Mouse (Mus musculus) MEL (cell line): ENCODE data around the gene Klhdc8b. TPM values are rescaled to one million over a fixed set of nuclear protein-coding genes. Genes with fewer than 3 reads are reported as not detected.

Experiments used
- DNase-seq: peaks from one replicate; pipeline ENCODE4 v3.0.0; 2011; ENCODE audit warnings: low read depth, low spot score
- H3K27ac ChIP-seq: 2 replicates; pipeline ENCODE4 v1.5.1; 2012; ENCODE audit warnings: low read depth, mild to moderate bottlenecking, control low read depth, low read length, moderate library complexity; ENCODE audit not compliant: control insufficient read depth
- H3K27me3 ChIP-seq, 2 experiments: fragments of 150-350 bp in 1 of 2; sonication (generic) in 1 of 2; 2 replicates each; pipeline ENCODE4 v1.6.1; 2012; ENCODE audit warnings: low read length in 2 of 2, mild to moderate bottlenecking in 2 of 2, improper control_type of control experiment in 1 of 2, moderate library complexity in 1 of 2; ENCODE audit not compliant: insufficient read depth in 2 of 2, control insufficient read depth in 1 of 2
- H3K36me3 ChIP-seq, 2 experiments: 2 replicates each; pipeline ENCODE4 v1.6.1; 2012 to 2014; ENCODE audit warnings: low read length in 2 of 2, improper control_type of control experiment in 1 of 2, inconsistent platforms in 1 of 2, mild to moderate bottlenecking in 1 of 2; ENCODE audit not compliant: insufficient read depth in 2 of 2, control insufficient read depth in 1 of 2
- H3K4me1 ChIP-seq, 2 experiments: fragments of 150-350 bp in 1 of 2; sonication (generic) in 1 of 2; 2 replicates each; pipeline ENCODE4 v1.6.1; 2012; ENCODE audit warnings: low read length in 2 of 2, improper control_type of control experiment in 1 of 2, mild to moderate bottlenecking in 1 of 2; ENCODE audit not compliant: insufficient read depth in 2 of 2, control insufficient read depth in 1 of 2
- H3K4me3 ChIP-seq, 2 experiments: fragments of 150-350 bp in 1 of 2; sonication (generic) in 1 of 2; 2 replicates each; pipeline ENCODE4 v1.5.1; 2012; ENCODE audit warnings: low read depth in 2 of 2, low read length in 2 of 2, mild to moderate bottlenecking in 2 of 2, moderate library complexity in 2 of 2, control low read depth in 1 of 2, improper control_type of control experiment in 1 of 2; ENCODE audit not compliant: control insufficient read depth in 1 of 2, insufficient read depth in 1 of 2
- H3K79me2 ChIP-seq: 2 replicates; pipeline ENCODE4 v1.6.1; 2012; ENCODE audit warnings: mild to moderate bottlenecking, low read length, moderate library complexity; ENCODE audit not compliant: control insufficient read depth, poor library complexity, insufficient read depth
- H3K9ac ChIP-seq: 2 replicates; pipeline ENCODE4 v1.6.1; 2012; ENCODE audit warnings: low read depth, mild to moderate bottlenecking, control low read depth, low read length, moderate library complexity; ENCODE audit not compliant: control insufficient read depth, poor library complexity, severe bottlenecking
- H3K9me3 ChIP-seq: fragments of 150-350 bp; sonication (generic); replicated peaks from 2 replicates; pipeline ENCODE4 v1.6.1; 2012; ENCODE audit warnings: mild to moderate bottlenecking, low read length, improper control_type of control experiment, moderate library complexity; ENCODE audit not compliant: insufficient read depth
- ELF1 ChIP-seq: IDR thresholded peaks from 2 replicates; pipeline ENCODE4 v1.6.1; 2014; ENCODE audit warnings: low read depth, mild to moderate bottlenecking, inconsistent platforms, low read length, improper control_type of control experiment, moderate library complexity
- ETS1 ChIP-seq: IDR thresholded peaks from 2 replicates; pipeline ENCODE4 v1.6.1; 2012; ENCODE audit warnings: low read depth, mild to moderate bottlenecking, inconsistent platforms, low read length, improper control_type of control experiment, moderate library complexity
- GABPA ChIP-seq: IDR thresholded peaks from 2 replicates; pipeline ENCODE4 v1.6.1; 2012; ENCODE audit warnings: low read depth, mild to moderate bottlenecking, inconsistent platforms, low read length, improper control_type of control experiment, moderate library complexity
- JUND ChIP-seq: IDR thresholded peaks from 2 replicates; pipeline ENCODE4 v1.6.1; 2011; ENCODE audit warnings: low read depth, mild to moderate bottlenecking, improper control_type of control experiment, low read length
- KAT2A ChIP-seq: conservative IDR thresholded peaks from 2 replicates; pipeline ENCODE4 v1.6.1; 2012; ENCODE audit warnings: low read depth, low read length, improper control_type of control experiment, inconsistent platforms
- MAZ ChIP-seq: IDR thresholded peaks from 2 replicates; pipeline ENCODE4 v1.6.1; 2012; ENCODE audit warnings: low read depth, mild to moderate bottlenecking, inconsistent platforms, low read length, improper control_type of control experiment
- MYB ChIP-seq: IDR thresholded peaks from 2 replicates; pipeline ENCODE4 v1.6.1; 2011; ENCODE audit warnings: mild to moderate bottlenecking, low read depth, low read length, improper control_type of control experiment
- NRF1 ChIP-seq: IDR thresholded peaks from 2 replicates; pipeline ENCODE4 v1.6.1; 2014; ENCODE audit warnings: low read depth, mild to moderate bottlenecking, inconsistent platforms, low read length, improper control_type of control experiment, moderate library complexity; ENCODE audit not compliant: poor library complexity, insufficient read depth, severe bottlenecking
- POLR2A ChIP-seq, 2 experiments: IDR thresholded peaks; 2 replicates each; pipeline ENCODE4 v1.6.1; 2011 to 2012; ENCODE audit warnings: low read length in 2 of 2, mild to moderate bottlenecking in 2 of 2, control low read depth in 1 of 2, improper control_type of control experiment in 1 of 2, low read depth in 1 of 2, moderate library complexity in 1 of 2; ENCODE audit not compliant: control insufficient read depth in 1 of 2, insufficient read depth in 1 of 2, poor library complexity in 1 of 2
- RCOR1 ChIP-seq: IDR thresholded peaks from 2 replicates; pipeline ENCODE4 v1.6.1; 2012; ENCODE audit warnings: low read depth, mild to moderate bottlenecking, inconsistent platforms, low read length, improper control_type of control experiment
- SIN3A ChIP-seq: IDR thresholded peaks from 2 replicates; pipeline ENCODE4 v1.6.1; 2012; ENCODE audit warnings: low read length, improper control_type of control experiment, inconsistent platforms
- SMC3 ChIP-seq: IDR thresholded peaks from 2 replicates; pipeline ENCODE4 v1.6.1; 2011; ENCODE audit warnings: low read depth, low read length, improper control_type of control experiment
- TAL1 ChIP-seq: IDR thresholded peaks from 2 replicates; pipeline ENCODE4 v1.6.1; 2012; ENCODE audit warnings: mild to moderate bottlenecking, inconsistent platforms, low read length, moderate library complexity, mixed read lengths
- TBP ChIP-seq: IDR thresholded peaks from 2 replicates; pipeline ENCODE4 v1.8.0; 2011; ENCODE audit warnings: low read depth, low read length, improper control_type of control experiment
- UBTF ChIP-seq: IDR thresholded peaks from 2 replicates; pipeline ENCODE4 v1.6.1; 2012; ENCODE audit warnings: low read depth, mild to moderate bottlenecking, inconsistent platforms, low read length, improper control_type of control experiment, moderate library complexity, borderline replicate concordance; ENCODE audit not compliant: insufficient read depth
- USF2 ChIP-seq, 2 experiments: IDR thresholded peaks; 2 replicates each; pipeline ENCODE4 v1.6.1; 2011 to 2012; ENCODE audit warnings: improper control_type of control experiment in 2 of 2, low read length in 2 of 2, borderline replicate concordance in 1 of 2, inconsistent platforms in 1 of 2, low read depth in 1 of 2, mild to moderate bottlenecking in 1 of 2; ENCODE audit not compliant: insufficient read depth in 1 of 2
- ZKSCAN1 ChIP-seq: IDR thresholded peaks from 2 replicates; pipeline ENCODE4 v1.6.1; 2012; ENCODE audit warnings: low read depth, mild to moderate bottlenecking, inconsistent platforms, low read length, improper control_type of control experiment, moderate library complexity
- ZMIZ1 ChIP-seq: IDR thresholded peaks from 2 replicates; pipeline ENCODE4 v1.6.1; 2012; ENCODE audit warnings: low read depth, mild to moderate bottlenecking, inconsistent platforms, low read length, improper control_type of control experiment, moderate library complexity
- ZNF384 ChIP-seq: IDR thresholded peaks from 2 replicates; pipeline ENCODE4 v1.6.1; 2012; ENCODE audit warnings: low read depth, mild to moderate bottlenecking, inconsistent platforms, low read length, improper control_type of control experiment
- polyA plus RNA-seq, 2 experiments: library from polyadenylated mRNA; stranded (reverse) in 1 of 2; unstranded in 1 of 2; fragments of >175 nt in 1 of 2; fragments of >200 nt in 1 of 2; gene quantifications; 2 replicates each; pipeline versions ENCODE4 v1.2.1 to v1.2.4; 2012; ENCODE audit warnings: low replicate concordance in 2 of 2, low read depth in 1 of 2; ENCODE audit not compliant: insufficient read length in 2 of 2, insufficient read depth in 1 of 2, missing spikeins in 1 of 2
- total RNA-seq: library from RNA; depleted of rRNA; stranded (reverse); fragments of 300-350 nt; gene quantifications from 2 replicates; pipeline ENCODE4 v1.2.3, GENCODE M21; 2012

Gene Klhdc8b
- total and polyA plus RNA-seq, 3 experiments: 57.3 to 77.2 (median 71.9) TPM

DNA sequence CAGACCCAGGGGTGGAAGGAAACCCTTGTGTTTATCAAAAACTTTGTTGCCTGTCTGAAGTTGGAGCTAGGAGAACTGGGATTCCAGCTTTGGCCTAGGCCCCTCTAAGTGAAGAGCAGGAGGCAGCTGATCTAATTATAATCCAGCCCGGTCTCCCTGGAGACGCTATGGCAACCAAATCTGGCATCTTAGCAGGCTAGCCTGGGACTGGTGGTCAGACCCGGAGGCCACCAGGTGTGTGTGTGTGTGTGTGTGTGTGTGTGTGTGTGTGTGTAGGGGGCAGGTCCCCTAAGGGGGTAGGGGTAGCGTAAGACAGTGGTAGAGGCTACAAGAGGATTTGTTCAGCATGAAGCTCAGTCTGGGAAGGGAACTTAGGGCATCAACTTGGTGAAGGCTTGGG lies 11.5 kb downstream of the Klhdc8b start:
- H3K36me3 ChIP-seq: peaks cover 0 to 20% of the 10 kb centered on the region in 2 experiments; a peak in 2 of 4 replicates
- peak overlapping the region; percentile 69 to 80; a peak in 1 of 4 replicates for H3K4me3 ChIP-seq
- H3K4me1 ChIP-seq: peaks cover 20 to 45% of the 10 kb centered on the region in 2 experiments
- peak overlapping the region; percentile 5; the same call in 1 of the 2 replicates for H3K27ac ChIP-seq
- H3K79me2 ChIP-seq: peaks cover 5% of the 10 kb centered on the region
- H3K9ac ChIP-seq: peak overlapping the region; percentile 0; the same call in 1 of the 2 replicates
- no peak for TF ChIP-seq TBP
- no peak for TF ChIP-seq USF2 (IDR thresholded peaks at IDR 0.05; ENCODE audit: borderline replicate concordance in 1 of 2, insufficient read depth in 1 of 2, low read depth in 1 of 2, low read length in 2 of 2)
- TF ChIP-seq RCOR1: no peak
- TF ChIP-seq POLR2A (IDR thresholded peaks at IDR 0.05; ENCODE audit: control insufficient read depth in 1 of 2, insufficient read depth in 1 of 2, low read depth in 1 of 2, low read length in 2 of 2, poor library complexity in 1 of 2): no peak
- no peak for TF ChIP-seq NRF1
- TF ChIP-seq MAZ: no peak
- TF ChIP-seq ZNF384: no peak
- no peak for TF ChIP-seq ZMIZ1
- no peak for TF ChIP-seq MYB
- H3K27me3 ChIP-seq: no peaks in the 10 kb centered on the region
- no peaks in the 10 kb centered on the region for H3K9me3 ChIP-seq
- DNase-seq: peak; percentile 38

- TF ChIP-seq KAT2A: no peak
- no peak for TF ChIP-seq ELF1
- TF ChIP-seq JUND: no peak
- TF ChIP-seq ZKSCAN1: no peak
- TF ChIP-seq GABPA: no peak
- no peak for TF ChIP-seq SIN3A
- TF ChIP-seq TAL1: no peak
- no peak for TF ChIP-seq SMC3
- no peak for TF ChIP-seq ETS1
- TF ChIP-seq ZNF384: no peak
- TF ChIP-seq UBTF: no peak
- TF ChIP-seq NRF1: no peak
- H3K27me3 ChIP-seq: no peaks in the 10 kb centered on the region
- no peak for DNase-seq
- H3K4me1 ChIP-seq: peaks cover 5 to 15% of the 10 kb centered on the region in 2 experiments
- no peak overlapping the region for H3K4me3 ChIP-seq
- no peaks in the 10 kb centered on the region for H3K9me3 ChIP-seq
- H3K9ac ChIP-seq: no peak overlapping the region
- 0 out of 2 replicates have a peak, but pooled peaks cover under 1% of the 10 kb centered on the region for H3K79me2 ChIP-seq
- no peak overlapping the region for H3K27ac ChIP-seq
- H3K36me3 ChIP-seq: peaks cover 0 to 6% of the 10 kb centered on the region in 2 experiments; a peak in 2 of 4 replicates
Measured at GRCm38 (mm10) chr9:108445125-108445524, 16.3 kb downstream of the Klhdc8b start.
